Mouse (Mus musculus) bone marrow, adult 2 months (tissue): ENCODE data around the gene Smim10l2a.
"Not testable (repeated sequence)": the region's sequence is repeated elsewhere in the genome, so short reads cannot be mapped to it uniquely, and the experiment has no call there.

ENCODE experiments used
- CTCF ChIP-seq: fragments of 200-500 bp; IDR thresholded peaks from 2 replicates; pipeline ENCODE4 v1.5.1; 2011; ENCODE audit warnings: low read length, control low read depth; ENCODE audit not compliant: control insufficient read depth, insufficient read depth
- POLR2A ChIP-seq: fragments of 200-500 bp; IDR thresholded peaks from 2 replicates; pipeline ENCODE4 v1.6.1; 2011; ENCODE audit warnings: low read depth, mild to moderate bottlenecking, control low read depth, low read length, borderline replicate concordance; ENCODE audit not compliant: control insufficient read depth

GRCm38 (mm10) chrX:56374431-56375128, at the start of gene Smim10l2a:
- not testable (repeated sequence) for TF ChIP-seq POLR2A, CTCF
